Mouse (Mus musculus): ENCODE results near the gene Plxna2. TPM values are rescaled to one million over a fixed set of nuclear protein-coding genes. Genes with fewer than 3 reads are reported as not detected.

Gene Plxna2
- polyA plus RNA-seq, 1 experiment from 2014 or later: 8.2 TPM

DNA sequence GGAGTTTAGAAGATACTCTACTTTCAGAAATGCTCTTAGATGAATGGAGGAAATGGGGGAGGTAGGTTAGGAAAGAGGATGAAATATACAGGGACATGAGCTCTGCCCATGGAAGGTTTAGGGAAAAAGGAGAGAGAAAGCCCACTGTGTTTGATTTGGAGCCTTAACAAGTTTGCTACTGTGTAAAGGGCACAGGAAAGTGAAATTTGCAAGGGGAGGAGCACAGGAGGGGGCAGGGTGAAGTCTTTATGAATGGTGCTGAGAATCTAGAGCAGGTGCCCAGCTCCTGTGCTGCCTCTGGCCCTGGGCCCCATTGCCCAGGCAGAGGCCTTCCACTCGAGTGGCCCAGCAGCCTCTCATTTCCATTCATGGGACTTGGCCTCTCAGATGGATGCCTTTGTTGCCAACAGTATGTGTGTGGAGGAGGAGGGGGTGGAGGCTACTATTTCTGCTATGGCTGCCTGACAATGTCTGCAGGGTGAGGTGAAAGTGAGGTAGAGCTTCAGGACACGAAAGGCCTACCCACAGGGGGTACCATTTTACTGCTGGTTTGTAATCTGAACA, 4.7 kb upstream of the Plxna2 start:
- no peaks in the 10 kb centered on the region for H3K9me3 ChIP-seq
- 55% methylated on average over 2 of the region's 2 CpGs for WGBS
- no peak overlapping the region for H3K4me3 ChIP-seq
- no peak for DNase-seq (ENCODE audit: low spot score)
- H3K27ac ChIP-seq: peak overlapping the region; percentile 25; the same call in 1 of the 2 replicates
- H3K36me3 ChIP-seq: no peaks in the 10 kb centered on the region
- H3K27me3 ChIP-seq (ENCODE audit: insufficient read depth, poor library complexity, severe bottlenecking): no peaks in the 10 kb centered on the region
- peaks cover 46% of the 10 kb centered on the region for H3K4me1 ChIP-seq

DNA sequence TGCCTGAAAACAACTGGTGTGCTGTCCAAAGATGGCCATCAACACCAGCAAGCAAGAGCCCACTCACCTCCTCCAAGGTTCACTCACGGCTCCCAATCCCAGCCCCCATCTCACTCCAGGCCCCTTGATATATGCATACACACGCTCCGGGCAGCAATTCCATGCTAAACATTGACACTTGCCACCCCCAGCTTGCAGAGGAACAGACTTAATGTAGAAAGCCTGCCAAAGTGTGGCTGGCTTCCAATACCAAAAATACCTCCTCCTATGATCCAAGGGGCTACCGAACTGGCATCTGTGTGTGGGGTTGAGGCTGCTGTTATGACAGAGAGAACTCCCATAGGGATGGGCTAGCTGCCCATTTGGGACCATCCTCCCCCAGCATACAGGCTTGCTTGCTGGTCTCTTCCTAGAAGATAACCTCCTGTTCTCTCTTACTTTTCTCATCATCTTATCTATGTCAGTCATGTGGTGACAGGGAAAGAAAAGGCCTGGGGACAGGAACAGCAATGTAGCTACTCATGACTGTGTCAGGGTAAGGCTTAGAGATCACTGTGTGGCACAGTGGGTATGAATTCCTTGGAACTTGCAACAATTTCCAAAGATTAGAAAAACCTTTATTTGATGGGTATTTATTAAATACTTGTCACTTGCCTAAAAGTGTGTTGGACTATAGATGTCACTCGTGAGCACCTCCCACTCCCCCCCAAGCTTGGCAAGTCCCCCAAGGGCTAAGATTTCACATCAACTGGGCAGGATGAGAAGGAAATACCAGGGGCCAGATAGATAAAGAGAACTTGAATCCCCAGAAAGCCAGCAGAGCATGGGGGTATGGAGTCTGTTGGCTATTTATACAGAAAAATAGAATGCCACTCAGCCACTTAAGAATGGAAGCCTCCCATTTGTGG, 3.8 kb upstream of the Plxna2 start:
- DNase-seq (ENCODE audit: low spot score): no peak
- Histone ChIP-seq H3K36me3 (no peaks in the 10 kb centered on the region), H3K9me3 (no peaks in the 10 kb centered on the region), H3K27me3 (ENCODE audit: insufficient read depth, poor library complexity, severe bottlenecking) (no peaks in the 10 kb centered on the region), H3K4me1 (peaks cover 43% of the 10 kb centered on the region), H3K4me3 (no peak overlapping the region), H3K27ac (no peak overlapping the region)
- WGBS: 76% methylated on average over 5 of the region's 5 CpGs

DNA sequence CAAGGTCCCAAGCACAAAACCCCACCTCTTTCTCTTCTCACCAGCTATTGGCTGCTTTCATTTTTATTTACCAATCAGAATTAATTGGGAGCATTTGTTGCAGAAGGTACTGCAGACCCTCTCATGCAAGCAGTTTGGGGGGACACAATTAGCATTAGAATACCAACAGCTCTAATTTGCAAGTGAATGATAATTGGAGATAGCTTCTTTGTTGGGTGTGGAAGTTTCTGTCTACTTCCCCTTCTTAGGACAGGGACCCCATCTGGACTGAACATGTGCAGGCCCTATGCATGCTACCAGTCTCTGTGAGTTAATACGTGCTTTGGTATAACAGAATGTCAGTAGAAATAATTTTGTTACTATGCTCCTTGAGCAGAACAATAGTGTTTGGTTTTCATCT, 1.9 kb upstream of the Plxna2 start:
- H3K4me3 ChIP-seq: no peak overlapping the region
- no peaks in the 10 kb centered on the region for H3K9me3 ChIP-seq
- H3K4me1 ChIP-seq: peaks cover 40% of the 10 kb centered on the region
- DNase-seq (ENCODE audit: low spot score): no peak
- no peaks in the 10 kb centered on the region for H3K36me3 ChIP-seq
- WGBS: 100% methylated on average over 1 of the region's 1 CpGs
- H3K27me3 ChIP-seq (ENCODE audit: insufficient read depth, poor library complexity, severe bottlenecking): 0 out of 2 replicates have a peak, but pooled peaks cover 2% of the 10 kb centered on the region
- no peak overlapping the region for H3K27ac ChIP-seq

DNA sequence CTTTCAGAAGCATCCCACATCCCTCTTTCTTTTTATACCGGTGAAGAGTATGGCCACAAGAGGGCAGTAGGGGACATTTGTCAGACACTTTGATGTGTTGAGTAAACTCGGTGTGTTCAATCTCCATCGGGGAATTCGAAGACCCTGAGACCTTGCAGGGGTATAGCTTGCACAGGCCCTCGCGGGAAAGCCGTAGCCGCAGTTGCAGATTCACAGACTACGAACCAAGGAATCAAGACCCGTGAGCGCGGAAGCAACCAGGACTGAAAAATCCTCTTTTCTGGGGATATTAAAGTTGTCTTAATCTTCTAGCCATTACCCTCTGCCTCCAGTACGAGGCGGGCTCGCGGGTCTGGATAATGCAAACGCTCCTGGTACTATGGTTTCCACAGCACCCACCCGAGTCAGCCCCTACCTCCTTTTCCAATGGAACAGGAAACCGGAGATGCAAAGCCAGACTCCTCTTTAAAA, 858 bp downstream of the Plxna2 start:
- H3K4me3 ChIP-seq: peak overlapping the region; percentile 79
- peak; percentile 82 for DNase-seq (ENCODE audit: low spot score)
- H3K27ac ChIP-seq: no peak overlapping the region; the same call in 1 of the 2 replicates
- no peaks in the 10 kb centered on the region for H3K9me3 ChIP-seq
- 2% methylated on average over 19 of the region's 19 CpGs for WGBS
- no peaks in the 10 kb centered on the region for H3K36me3 ChIP-seq
- 0 out of 2 replicates have a peak, but pooled peaks cover 11% of the 10 kb centered on the region for H3K27me3 ChIP-seq (ENCODE audit: insufficient read depth, poor library complexity, severe bottlenecking)
- peaks cover 44% of the 10 kb centered on the region for H3K4me1 ChIP-seq

DNA sequence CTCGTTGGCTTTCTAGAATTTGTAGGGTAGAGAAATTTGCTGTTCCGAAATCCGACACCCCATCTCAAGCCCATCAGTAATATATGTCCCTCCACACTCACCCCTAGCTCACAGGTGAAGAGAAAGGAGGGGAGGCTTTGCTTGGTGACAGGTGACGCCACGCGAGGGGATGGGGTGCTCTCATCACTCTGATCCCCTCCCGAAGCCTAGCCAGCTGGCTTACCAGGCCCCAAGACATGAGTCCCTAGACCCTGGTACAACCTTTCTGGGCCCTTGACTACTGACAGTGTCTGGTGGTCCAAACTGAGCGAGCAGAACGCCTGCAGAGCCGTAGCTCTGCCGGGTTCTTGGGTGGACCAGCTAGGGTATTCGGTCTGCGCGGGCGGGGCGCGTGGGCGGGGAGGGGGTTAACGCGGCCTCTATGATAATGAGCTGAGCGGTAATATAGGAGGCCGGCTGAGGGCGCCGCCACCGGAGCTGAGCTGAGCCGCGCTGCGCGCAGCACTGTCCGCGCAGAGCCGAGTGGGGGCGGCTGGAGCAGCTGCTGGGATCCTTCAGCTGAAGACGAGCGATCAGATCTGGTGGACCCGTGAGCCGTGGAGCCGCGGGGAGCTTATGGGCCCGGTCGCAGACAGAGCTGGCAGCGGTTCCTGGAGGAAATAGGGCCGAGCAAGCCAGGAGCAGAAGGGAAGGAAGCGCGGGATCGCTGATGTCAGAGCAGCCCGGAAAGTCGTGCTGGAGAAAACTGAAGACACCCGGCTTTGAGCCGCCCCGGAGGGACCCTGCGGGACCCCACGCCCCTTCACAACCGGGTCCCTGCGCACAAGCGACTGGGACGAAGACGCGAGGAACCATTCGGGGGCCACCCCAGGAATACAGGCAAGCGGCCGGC, 1.6 kb downstream of the Plxna2 start:
- DNase-seq (ENCODE audit: low spot score): peak; percentile 92
- Histone ChIP-seq H3K27ac (peak overlapping the region; percentile 87), H3K9me3 (no peaks in the 10 kb centered on the region), H3K27me3 (ENCODE audit: insufficient read depth, poor library complexity, severe bottlenecking) (0 out of 2 replicates have a peak, but pooled peaks cover 11% of the 10 kb centered on the region), H3K4me3 (peak overlapping the region; percentile 79), H3K4me1 (peaks cover 42% of the 10 kb centered on the region), H3K36me3 (no peaks in the 10 kb centered on the region)
- under 1% methylated on average over 62 of the region's 62 CpGs for WGBS

DNA sequence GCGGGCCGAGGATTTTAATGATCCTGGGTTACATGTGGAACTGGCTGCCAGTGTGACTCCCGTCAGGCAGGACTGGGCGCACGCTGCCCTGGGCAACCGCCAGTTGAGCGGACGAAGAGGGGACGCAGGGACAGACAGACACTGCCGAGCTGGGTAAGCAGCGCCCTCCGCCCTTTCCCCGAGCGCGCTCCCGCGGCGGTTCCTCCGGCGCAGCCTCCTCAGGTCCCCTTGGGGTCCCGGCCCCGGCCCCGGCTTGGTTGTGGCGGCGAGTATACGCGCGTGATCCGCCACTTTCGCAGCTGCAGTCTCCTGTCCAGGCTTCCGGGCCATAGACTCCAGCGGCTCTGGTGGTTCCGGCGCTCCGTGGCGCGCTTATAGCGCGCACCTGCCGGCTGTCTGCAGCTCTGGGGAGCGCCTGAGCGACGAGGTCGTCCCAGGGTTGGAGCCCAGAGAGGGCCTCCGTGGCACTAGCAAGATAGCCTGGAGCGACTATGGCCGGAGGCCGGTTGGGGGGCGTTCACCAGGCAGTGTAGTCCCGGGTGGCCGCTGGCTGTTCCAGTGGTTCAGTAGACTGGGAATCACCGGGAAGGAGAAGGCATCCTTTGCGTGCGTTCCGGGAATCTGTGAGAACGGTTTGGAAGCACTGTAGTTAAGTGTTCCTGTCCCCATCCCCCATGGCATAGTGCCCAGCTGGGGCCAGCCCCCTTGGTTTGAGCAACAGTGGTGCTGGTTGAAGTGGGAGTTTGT, 2.4 kb downstream of the Plxna2 start:
- H3K4me1 ChIP-seq: peaks cover 50% of the 10 kb centered on the region
- H3K9me3 ChIP-seq: no peaks in the 10 kb centered on the region
- H3K27me3 ChIP-seq (ENCODE audit: insufficient read depth, poor library complexity, severe bottlenecking): 0 out of 2 replicates have a peak, but pooled peaks cover 11% of the 10 kb centered on the region
- H3K36me3 ChIP-seq: no peaks in the 10 kb centered on the region
- H3K27ac ChIP-seq: peak overlapping the region; percentile 87
- peak overlapping the region; percentile 79 for H3K4me3 ChIP-seq
- 0% methylated on average over 56 of the region's 56 CpGs for WGBS
- peak; percentile 83 for DNase-seq (ENCODE audit: low spot score)

DNA sequence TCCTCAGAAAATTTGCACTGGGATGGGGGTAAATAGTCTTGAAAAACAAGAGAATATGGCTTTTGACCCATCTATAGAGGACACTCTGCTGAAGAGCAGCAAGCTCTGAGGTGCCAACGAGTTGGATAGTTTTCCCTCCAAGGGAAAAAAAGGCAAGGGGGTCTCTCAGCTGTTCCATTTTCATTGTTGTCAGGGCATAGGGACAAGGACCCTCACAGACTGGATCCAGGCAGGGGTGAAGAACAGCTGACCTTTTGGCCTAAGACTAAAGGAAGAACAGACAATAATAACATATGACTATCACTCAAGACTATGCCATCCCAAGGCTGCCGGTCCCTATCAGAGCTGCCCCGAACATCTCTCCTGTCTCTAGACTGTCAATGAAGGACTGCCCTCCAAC, 4.2 kb downstream of the Plxna2 start:
- H3K9me3 ChIP-seq: no peaks in the 10 kb centered on the region
- WGBS: 48% methylated on average over 3 of the region's 3 CpGs
- peak overlapping the region; percentile 79 for H3K4me3 ChIP-seq
- peaks cover 66% of the 10 kb centered on the region for H3K4me1 ChIP-seq
- H3K36me3 ChIP-seq: no peaks in the 10 kb centered on the region
- no peak overlapping the region for H3K27ac ChIP-seq
- 0 out of 2 replicates have a peak, but pooled peaks cover 11% of the 10 kb centered on the region for H3K27me3 ChIP-seq (ENCODE audit: insufficient read depth, poor library complexity, severe bottlenecking)
- DNase-seq (ENCODE audit: low spot score): no peak

DNA sequence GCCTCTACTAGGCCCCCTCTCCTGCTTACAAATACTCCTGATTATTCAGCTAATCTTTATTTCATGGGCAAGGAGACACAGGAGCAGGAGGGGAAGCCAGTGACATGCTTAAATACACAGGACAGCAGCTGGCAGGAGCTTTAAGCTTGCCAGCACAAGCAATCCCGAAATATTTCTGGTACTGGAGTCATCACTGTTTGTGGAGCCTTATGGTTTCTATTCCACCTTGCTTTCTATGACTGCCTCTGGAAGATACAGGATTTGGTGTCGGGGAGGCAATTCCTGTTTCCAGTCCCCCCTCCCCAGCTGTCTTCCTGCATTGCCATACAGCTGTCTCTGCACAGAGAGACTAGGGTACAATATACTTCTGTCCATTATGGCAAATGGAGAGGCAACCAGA, 4.7 kb downstream of the Plxna2 start:
- H3K4me1 ChIP-seq: peaks cover 71% of the 10 kb centered on the region

DNA sequence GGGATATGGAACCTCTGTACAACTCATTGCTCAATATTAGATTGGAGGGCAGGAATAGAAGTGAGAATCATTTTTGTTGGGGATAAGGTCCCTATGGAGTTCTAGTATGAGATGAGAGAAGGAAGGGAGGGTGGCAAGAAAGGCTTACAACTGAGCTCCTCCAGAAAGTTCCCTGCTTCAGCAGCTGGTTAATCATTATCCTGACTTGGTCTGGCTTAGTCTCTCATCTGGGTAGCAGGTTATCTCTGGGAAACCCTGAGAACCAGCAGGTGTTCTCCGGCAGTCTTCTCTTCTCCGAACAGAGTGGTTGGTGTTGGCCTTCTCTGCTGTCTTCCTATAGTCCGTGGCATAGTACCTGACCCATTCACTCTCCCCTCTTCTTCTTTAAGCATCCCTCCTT, 5.6 kb downstream of the Plxna2 start:
- H3K27ac ChIP-seq: no peak overlapping the region
- no peaks in the 10 kb centered on the region for H3K9me3 ChIP-seq
- H3K36me3 ChIP-seq: no peaks in the 10 kb centered on the region
- H3K27me3 ChIP-seq (ENCODE audit: insufficient read depth, poor library complexity, severe bottlenecking): 0 out of 2 replicates have a peak, but pooled peaks cover 11% of the 10 kb centered on the region
- 75% methylated on average over 3 of the region's 3 CpGs for whole genome bisulfite sequencing
- H3K4me1 ChIP-seq: peaks cover 80% of the 10 kb centered on the region
- no peak overlapping the region for H3K4me3 ChIP-seq
- no peak for DNase-seq (ENCODE audit: low spot score)

More for the DNA sequence above, 4.7 kb downstream of the Plxna2 start:
- Histone ChIP-seq H3K4me3 (no peak overlapping the region), H3K27me3 (ENCODE audit: insufficient read depth, poor library complexity, severe bottlenecking) (0 out of 2 replicates have a peak, but pooled peaks cover 11% of the 10 kb centered on the region), H3K27ac (no peak overlapping the region), H3K9me3 (no peaks in the 10 kb centered on the region), H3K36me3 (no peaks in the 10 kb centered on the region)
- 69% methylated on average over 2 of the region's 2 CpGs for WGBS
- DNase-seq (ENCODE audit: low spot score): no peak

DNA sequence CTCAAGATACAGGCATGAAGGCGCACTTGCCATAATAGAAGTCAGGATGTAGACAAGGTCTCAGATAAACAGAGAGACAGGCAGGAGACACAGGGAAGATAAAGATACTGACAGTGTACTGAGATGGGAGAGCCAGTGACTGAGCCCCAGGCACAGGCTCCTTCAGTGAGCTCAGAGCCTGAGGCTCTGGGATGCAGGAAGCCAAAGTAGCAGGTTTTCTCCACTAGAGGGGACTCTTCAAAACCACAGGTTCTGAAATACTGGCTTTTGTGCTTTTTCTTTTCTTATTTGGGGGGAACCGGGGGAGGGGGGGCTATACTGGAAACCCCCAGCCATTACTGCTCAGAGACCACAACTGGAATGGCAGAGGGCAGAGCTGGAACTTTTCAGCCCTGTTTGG, 6.4 kb downstream of the Plxna2 start:
- H3K4me1 ChIP-seq: peaks cover 86% of the 10 kb centered on the region
- 37% methylated on average over 2 of the region's 2 CpGs for WGBS
- 0 out of 2 replicates have a peak, but pooled peaks cover 11% of the 10 kb centered on the region for H3K27me3 ChIP-seq (ENCODE audit: insufficient read depth, poor library complexity, severe bottlenecking)
- H3K27ac ChIP-seq: no peak overlapping the region
- no peak overlapping the region for H3K4me3 ChIP-seq
- no peak for DNase-seq (ENCODE audit: low spot score)
- H3K9me3 ChIP-seq: no peaks in the 10 kb centered on the region
- no peaks in the 10 kb centered on the region for H3K36me3 ChIP-seq

DNA sequence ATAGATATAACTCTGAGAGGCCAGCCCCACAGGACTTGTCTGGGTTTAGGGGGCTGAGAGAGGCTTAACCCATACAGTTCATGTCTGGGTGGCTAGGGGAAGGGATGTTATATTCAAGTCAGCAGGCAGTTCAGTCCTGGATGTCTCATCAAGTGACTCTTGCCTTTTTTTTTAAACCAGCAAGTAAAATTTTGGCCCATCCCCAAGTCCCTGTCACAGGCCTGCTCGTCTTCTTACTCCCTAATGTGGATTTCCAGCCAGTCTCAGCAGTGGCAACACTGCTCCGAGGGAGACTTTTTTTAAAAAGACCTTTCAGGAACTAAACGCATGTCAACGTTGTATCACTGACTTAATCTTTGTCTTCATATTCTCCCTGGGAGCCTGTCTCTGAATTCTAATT, 7.0 kb downstream of the Plxna2 start:
- Histone ChIP-seq H3K4me1 (peaks cover 83% of the 10 kb centered on the region), H3K27me3 (ENCODE audit: insufficient read depth, poor library complexity, severe bottlenecking) (0 out of 2 replicates have a peak, but pooled peaks cover 11% of the 10 kb centered on the region), H3K36me3 (no peaks in the 10 kb centered on the region), H3K27ac (no peak overlapping the region), H3K4me3 (no peak overlapping the region), H3K9me3 (no peaks in the 10 kb centered on the region)
- DNase-seq (ENCODE audit: low spot score): no peak
- WGBS: 71% methylated on average over 4 of the region's 4 CpGs

DNA sequence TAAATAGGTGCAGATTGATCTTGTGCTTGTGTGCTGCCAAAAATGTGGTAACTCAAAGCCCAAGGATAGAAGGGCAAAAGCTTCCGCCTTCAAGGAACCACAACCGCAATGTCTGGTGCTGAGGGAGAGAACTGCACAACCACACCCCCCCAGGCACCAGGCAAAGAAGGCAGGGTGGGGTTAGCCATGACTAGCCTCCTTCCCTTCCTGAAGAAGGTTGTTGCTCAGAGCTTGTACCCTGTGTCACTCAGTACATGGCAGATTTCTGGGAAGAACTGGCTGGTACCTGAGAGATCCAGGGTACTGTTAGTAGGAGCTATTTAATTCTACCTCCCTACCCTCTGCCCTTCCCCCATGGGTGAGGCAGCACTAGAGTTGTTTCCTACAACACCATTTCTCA, 8.1 kb downstream of the Plxna2 start:
- no peak overlapping the region for H3K27ac ChIP-seq
- H3K27me3 ChIP-seq (ENCODE audit: insufficient read depth, poor library complexity, severe bottlenecking): 0 out of 2 replicates have a peak, but pooled peaks cover 10% of the 10 kb centered on the region
- no peak for DNase-seq (ENCODE audit: low spot score)
- H3K4me1 ChIP-seq: peaks cover 85% of the 10 kb centered on the region
- no peaks in the 10 kb centered on the region for H3K9me3 ChIP-seq
- no peak overlapping the region for H3K4me3 ChIP-seq
- H3K36me3 ChIP-seq: no peaks in the 10 kb centered on the region
- WGBS: 89% methylated on average over 2 of the region's 2 CpGs

All from heart, embryonic 10.5 days (tissue).